Mouse (Mus musculus) cerebellum, adult 2 months (tissue): ENCODE data around the gene Peli2. TPM values are rescaled to one million over a fixed set of nuclear protein-coding genes. Genes with fewer than 3 reads are reported as not detected.

Source experiments
- DNase-seq, 2 experiments: peaks; one replicate each; pipeline ENCODE4 v3.0.0; 2021
- H3K27ac ChIP-seq: fragments of 200-500 bp; 2 replicates; pipeline ENCODE4 v1.5.1; 2012; ENCODE audit warnings: low read length, control low read depth, inconsistent platforms; ENCODE audit not compliant: insufficient read depth
- H3K27me3 ChIP-seq: fragments of 200-500 bp; 2 replicates; pipeline ENCODE4 v1.6.1; 2012; ENCODE audit warnings: inconsistent platforms, mild to moderate bottlenecking, low read length, moderate library complexity; ENCODE audit not compliant: control insufficient read depth, insufficient read depth
- H3K4me1 ChIP-seq: fragments of 200-500 bp; 2 replicates; pipeline ENCODE4 v1.6.1; 2011; ENCODE audit warnings: low read length; ENCODE audit not compliant: control insufficient read depth, insufficient read depth
- H3K4me3 ChIP-seq: fragments of 200-500 bp; replicated peaks from 2 replicates; pipeline ENCODE3; 2011; ENCODE audit warnings: mild to moderate bottlenecking, low read depth, low read length, control low read depth; ENCODE audit not compliant: insufficient read depth
- CTCF ChIP-seq: fragments of 200-500 bp; IDR thresholded peaks from 2 replicates; pipeline ENCODE4 v1.5.1; 2011; ENCODE audit warnings: low read depth, mild to moderate bottlenecking, control low read depth, low read length, moderate library complexity, borderline replicate concordance; ENCODE audit not compliant: insufficient read depth
- POLR2A ChIP-seq: fragments of 200-500 bp; IDR thresholded peaks from 2 replicates; pipeline ENCODE4 v1.6.1; 2011; ENCODE audit warnings: low read length, control low read depth, borderline replicate concordance; ENCODE audit not compliant: insufficient read depth
- WGBS: fragments of 180-500 bp; shearing (Covaris S2); methylation state at CpG from one replicate; pipeline ENCODE4 v1.1.7; 2018; 5-methylcytosine and 5-hydroxymethylcytosine counted together
- polyA plus RNA-seq: library from polyadenylated mRNA; depleted of rRNA; stranded (reverse); fragments of >200 nt; gene quantifications from 2 replicates; pipeline ENCODE4 v1.2.3, GENCODE M21; 2012

The Peli2 gene
- polyA plus RNA-seq, 1 experiment = 28.5 TPM

DNA sequence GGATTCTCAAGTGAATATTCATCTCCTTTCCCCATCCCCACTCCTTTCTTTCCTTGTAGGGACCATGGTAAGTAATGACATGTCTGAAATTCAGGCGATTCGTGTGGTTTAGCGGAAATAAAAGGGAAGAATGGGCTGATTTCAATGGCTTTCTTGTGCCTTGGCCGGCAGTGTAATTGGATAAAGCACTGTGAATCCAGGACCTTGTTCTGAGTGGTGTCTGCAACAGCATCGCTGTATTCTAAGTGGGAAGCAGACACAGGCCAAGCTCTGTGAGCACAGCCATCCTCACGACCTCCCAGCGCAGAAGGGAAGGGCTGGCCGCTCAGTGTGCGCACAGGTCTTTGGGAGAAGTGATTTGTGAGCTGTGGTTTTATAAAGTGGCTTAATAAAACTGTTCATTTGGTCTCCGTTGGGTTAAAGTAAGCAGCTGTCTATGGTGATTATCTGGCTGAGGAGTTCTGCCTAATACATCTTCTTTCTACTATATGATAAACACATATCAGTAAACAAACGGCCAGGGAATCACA lies 15.3 kb downstream of the Peli2 start:
- DNase-seq = peak in 1 of 2 experiments; percentile 6
- WGBS = 70% methylated on average over 11 of the region's 11 CpGs
- H3K4me3 ChIP-seq = no peak overlapping the region
- H3K4me1 ChIP-seq = peaks cover 48% of the 10 kb centered on the region
- TF ChIP-seq POLR2A = no peak
- TF ChIP-seq CTCF = no peak
- no peaks in the 10 kb centered on the region for H3K27me3 ChIP-seq
- H3K27ac ChIP-seq = no peak overlapping the region

DNA sequence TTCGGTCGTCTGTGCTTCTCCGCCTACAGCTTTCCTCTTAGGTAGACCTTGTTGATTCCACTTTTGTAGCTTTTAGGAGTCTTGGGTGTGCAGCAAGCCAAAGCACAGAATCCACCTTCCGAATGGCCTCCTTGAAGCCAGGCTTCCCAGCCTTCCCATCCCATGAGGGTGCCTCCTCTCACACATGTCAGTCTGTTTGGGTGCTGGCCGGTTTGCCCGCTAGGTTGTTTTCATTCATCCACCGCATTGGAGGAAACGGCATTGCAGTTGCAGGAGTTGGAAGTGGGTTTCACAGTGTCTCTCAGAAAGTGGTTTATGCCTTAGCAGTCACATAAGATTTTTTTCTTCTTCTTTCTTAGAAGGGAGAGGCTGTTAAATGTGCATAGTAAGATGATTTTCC lies 17.1 kb downstream of the Peli2 start:
- no peak for TF ChIP-seq POLR2A
- TF ChIP-seq CTCF = no peak
- peak in 1 of 2 experiments; percentile 23 for DNase-seq
- WGBS = 53% methylated on average over 8 of the region's 8 CpGs
- Histone ChIP-seq H3K4me3 (no peak overlapping the region), H3K27ac (no peak overlapping the region), H3K27me3 (no peaks in the 10 kb centered on the region), H3K4me1 (peaks cover 56% of the 10 kb centered on the region)

- TF ChIP-seq POLR2A (no peak), CTCF (peak; percentile 66)
- Histone ChIP-seq H3K27me3 (no peaks in the 10 kb centered on the region), H3K4me3 (no peak overlapping the region), H3K4me1 (peaks cover 55% of the 10 kb centered on the region), H3K27ac (no peak overlapping the region)
- DNase-seq = peak; percentile 54 to 65
- 43% methylated on average over 8 of the region's 8 CpGs for WGBS
Measured at GRCm38 (mm10) chr14:48138138-48138537, 17.5 kb downstream of the Peli2 start.

GRCm38 (mm10) chr14:48139409-48139808 lies 18.8 kb downstream of the Peli2 start:
- WGBS = 11% methylated on average over 3 of the region's 3 CpGs
- peaks cover 56% of the 10 kb centered on the region for H3K4me1 ChIP-seq
- TF ChIP-seq POLR2A = peak; percentile 26; the same call in 1 of the 2 replicates
- no peak for TF ChIP-seq CTCF
- peak; percentile 64 to 79 for DNase-seq
- peak overlapping the region; percentile 54 for H3K27ac ChIP-seq
- no peak overlapping the region for H3K4me3 ChIP-seq
- no peaks in the 10 kb centered on the region for H3K27me3 ChIP-seq

DNA sequence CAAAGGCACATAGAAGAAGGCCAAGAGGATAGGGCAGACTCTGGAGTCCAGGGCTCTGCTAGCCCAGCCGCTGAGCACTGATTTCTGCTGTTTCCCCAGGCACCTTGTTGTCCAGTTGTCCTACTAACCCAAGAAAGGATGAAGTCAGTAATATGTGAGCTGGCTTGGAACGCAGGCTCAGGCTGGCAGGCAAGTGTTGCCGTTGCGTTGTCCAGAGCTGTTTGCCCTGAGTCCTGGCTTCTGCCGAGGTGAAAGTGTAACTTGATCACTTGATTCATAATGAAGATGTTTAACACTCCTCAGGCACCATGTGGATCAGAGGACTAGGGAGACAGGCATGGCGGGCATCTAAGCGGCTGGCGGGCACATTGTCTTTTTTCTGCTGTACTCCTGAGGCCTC lies 21.1 kb downstream of the Peli2 start:
- 56% methylated on average over 8 of the region's 8 CpGs for WGBS
- Histone ChIP-seq H3K27ac (peak overlapping the region; percentile 38; the same call in 1 of the 2 replicates), H3K27me3 (no peaks in the 10 kb centered on the region), H3K4me1 (peaks cover 52% of the 10 kb centered on the region), H3K4me3 (no peak overlapping the region)
- no peak for TF ChIP-seq CTCF
- no peak for TF ChIP-seq POLR2A
- DNase-seq = no peak

DNA sequence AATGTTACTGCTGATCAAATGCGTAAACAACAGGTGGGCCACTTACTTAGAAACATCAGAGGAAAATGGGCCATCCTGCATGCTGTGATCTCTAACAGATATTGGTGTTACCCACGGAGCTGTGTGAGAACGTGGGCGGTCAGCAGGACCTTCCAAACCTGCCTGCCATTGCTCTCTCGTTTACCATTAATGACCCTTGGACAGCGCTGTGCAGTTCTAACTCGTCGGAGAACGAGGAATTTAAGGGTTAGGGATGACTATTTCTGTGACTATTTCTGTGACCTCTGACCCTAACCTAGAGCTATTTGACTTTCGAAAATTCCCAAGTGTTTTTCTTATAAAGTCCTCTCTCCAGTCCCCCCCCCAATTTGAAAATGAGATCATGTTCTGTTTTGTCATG lies 22.1 kb downstream of the Peli2 start:
- Histone ChIP-seq H3K4me1 (peaks cover 49% of the 10 kb centered on the region), H3K27ac (no peak overlapping the region), H3K4me3 (no peak overlapping the region), H3K27me3 (no peaks in the 10 kb centered on the region)
- TF ChIP-seq CTCF = no peak
- no peak for TF ChIP-seq POLR2A
- no peak for DNase-seq
- WGBS = 63% methylated on average over 10 of the region's 10 CpGs

- H3K4me1 ChIP-seq = peaks cover 47% of the 10 kb centered on the region
- DNase-seq = no peak
- no peak overlapping the region for H3K4me3 ChIP-seq
- H3K27ac ChIP-seq = no peak overlapping the region
- WGBS = 77% methylated on average over 4 of the region's 4 CpGs
- no peaks in the 10 kb centered on the region for H3K27me3 ChIP-seq
- TF ChIP-seq POLR2A (no peak), CTCF (no peak)
Measured at GRCm38 (mm10) chr14:48143141-48143540, 22.5 kb downstream of the Peli2 start.

DNA sequence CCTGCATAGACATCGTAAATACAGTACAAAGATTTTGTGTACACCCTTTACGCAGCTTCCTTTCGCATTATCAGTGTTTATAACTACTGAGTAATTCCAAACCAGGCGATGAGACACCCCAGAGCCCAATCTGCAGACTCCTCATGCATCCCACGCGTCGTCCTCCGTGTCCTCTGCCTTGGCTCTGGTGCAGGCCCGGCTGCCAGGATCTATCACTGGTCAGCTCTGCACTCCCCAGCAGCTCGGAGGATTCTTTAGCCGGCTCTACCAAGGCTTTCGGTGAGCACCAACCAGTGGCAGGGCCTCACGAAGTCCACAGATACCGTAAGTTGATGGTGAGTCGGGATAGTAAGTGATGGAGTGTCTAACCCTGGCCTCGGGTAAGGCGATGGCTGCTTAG lies 23.7 kb downstream of the Peli2 start:
- 47% methylated on average over 17 of the region's 17 CpGs for WGBS
- Histone ChIP-seq H3K4me1 (peaks cover 37% of the 10 kb centered on the region), H3K4me3 (no peak overlapping the region)

More for the DNA sequence above, 23.7 kb downstream of the Peli2 start:
- Histone ChIP-seq H3K27ac (no peak overlapping the region), H3K27me3 (no peaks in the 10 kb centered on the region)
- TF ChIP-seq POLR2A (no peak), CTCF (no peak)
- DNase-seq = peak in 1 of 2 experiments; percentile 49
